Mouse (Mus musculus): ENCODE results near the gene Tmem128. TPM values are rescaled to one million over a fixed set of nuclear protein-coding genes. Genes with fewer than 3 reads are reported as not detected.

Tmem128 gene
- polyA plus RNA-seq, 1 experiment, result 62.5 TPM

GRCm38 (mm10) chr5:38258773-38259146 is 1.2 kb upstream of the Tmem128 start:
- no peak overlapping the region for H3K27ac ChIP-seq (ENCODE audit: control insufficient read depth, insufficient read depth, low read depth, low read length)
- TF ChIP-seq POLR2A (IDR thresholded peaks at IDR 0.05; ENCODE audit: control insufficient read depth, low read depth, low read length) (no peak), CTCF (IDR thresholded peaks at IDR 0.05; ENCODE audit: control insufficient read depth, insufficient read depth, insufficient replicate concordance, low read depth, low read length) (no peak)
- H3K36me3 ChIP-seq (ENCODE audit: control insufficient read depth, insufficient read depth, low read length), result peaks cover 1% of the 10 kb centered on the region; the same call in 1 of the 2 replicates

GRCm38 (mm10) chr5:38259455-38260106 is 404 bp upstream of the Tmem128 start:
- H3K4me1 ChIP-seq (ENCODE audit: control insufficient read depth, insufficient read depth, low read length), result no peaks in the 10 kb centered on the region; the same call in 1 of the 2 replicates
- H3K36me3 ChIP-seq (ENCODE audit: control insufficient read depth, insufficient read depth, low read length), result peaks cover 1% of the 10 kb centered on the region; the same call in 1 of the 2 replicates
- no peaks in the 10 kb centered on the region for H3K27me3 ChIP-seq (ENCODE audit: control insufficient read depth, insufficient read depth, low read length)
- TF ChIP-seq POLR2A (IDR thresholded peaks at IDR 0.05; ENCODE audit: control insufficient read depth, low read depth, low read length) (no peak), CTCF (IDR thresholded peaks at IDR 0.05; ENCODE audit: control insufficient read depth, insufficient read depth, insufficient replicate concordance, low read depth, low read length) (no peak)
- peak overlapping the region; percentile 92 for H3K4me3 ChIP-seq (ENCODE audit: control insufficient read depth, low read depth, low read length)
- peak overlapping the region; percentile 86 for H3K27ac ChIP-seq (ENCODE audit: control insufficient read depth, insufficient read depth, low read depth, low read length)

More at GRCm38 (mm10) chr5:38258773-38259146, 1.2 kb upstream of the Tmem128 start:
- no peak overlapping the region for H3K4me3 ChIP-seq (ENCODE audit: control insufficient read depth, low read depth, low read length)
- H3K4me1 ChIP-seq (ENCODE audit: control insufficient read depth, insufficient read depth, low read length), result no peaks in the 10 kb centered on the region; the same call in 1 of the 2 replicates
- no peaks in the 10 kb centered on the region for H3K27me3 ChIP-seq (ENCODE audit: control insufficient read depth, insufficient read depth, low read length)

- Histone ChIP-seq H3K4me3 (ENCODE audit: control insufficient read depth, low read depth, low read length) (peak overlapping the region; percentile 62), H3K27ac (ENCODE audit: control insufficient read depth, insufficient read depth, low read depth, low read length) (no peak overlapping the region), H3K27me3 (ENCODE audit: control insufficient read depth, insufficient read depth, low read length) (no peaks in the 10 kb centered on the region; the same call in 1 of the 2 replicates), H3K4me1 (ENCODE audit: control insufficient read depth, insufficient read depth, low read length) (no peaks in the 10 kb centered on the region; the same call in 1 of the 2 replicates), H3K36me3 (ENCODE audit: control insufficient read depth, insufficient read depth, low read length) (peaks cover 2% of the 10 kb centered on the region; the same call in 1 of the 2 replicates)
- TF ChIP-seq CTCF (IDR thresholded peaks at IDR 0.05; ENCODE audit: control insufficient read depth, insufficient read depth, insufficient replicate concordance, low read depth, low read length), result no peak
- TF ChIP-seq POLR2A (IDR thresholded peaks at IDR 0.05; ENCODE audit: control insufficient read depth, low read depth, low read length), result no peak
These were observed 11.0 kb downstream of the Tmem128 start for GRCm38 (mm10) chr5:38270942-38271341.

GRCm38 (mm10) chr5:38273831-38274230 is 13.8 kb downstream of the Tmem128 start:
- no peak overlapping the region for H3K27ac ChIP-seq (ENCODE audit: control insufficient read depth, insufficient read depth, low read depth, low read length)
- no peak overlapping the region for H3K4me3 ChIP-seq (ENCODE audit: control insufficient read depth, low read depth, low read length)
- H3K27me3 ChIP-seq (ENCODE audit: control insufficient read depth, insufficient read depth, low read length), result no peaks in the 10 kb centered on the region; the same call in 1 of the 2 replicates
- peaks cover 9% of the 10 kb centered on the region for H3K4me1 ChIP-seq (ENCODE audit: control insufficient read depth, insufficient read depth, low read length)
- no peak for TF ChIP-seq POLR2A (IDR thresholded peaks at IDR 0.05; ENCODE audit: control insufficient read depth, low read depth, low read length)
- TF ChIP-seq CTCF (IDR thresholded peaks at IDR 0.05; ENCODE audit: control insufficient read depth, insufficient read depth, insufficient replicate concordance, low read depth, low read length), result no peak
- no peaks in the 10 kb centered on the region; the same call in 1 of the 2 replicates for H3K36me3 ChIP-seq (ENCODE audit: control insufficient read depth, insufficient read depth, low read length)

- H3K4me3 ChIP-seq (ENCODE audit: control insufficient read depth, low read depth, low read length), result no peak within 1 kb of the TSS
- no peaks in the 10 kb centered on the region; the same call in 1 of the 2 replicates for H3K27me3 ChIP-seq (ENCODE audit: control insufficient read depth, insufficient read depth, low read length)
- peaks cover 9% of the 10 kb centered on the region for H3K4me1 ChIP-seq (ENCODE audit: control insufficient read depth, insufficient read depth, low read length)
- no peaks in the 10 kb centered on the region; the same call in 1 of the 2 replicates for H3K36me3 ChIP-seq (ENCODE audit: control insufficient read depth, insufficient read depth, low read length)
- H3K27ac ChIP-seq (ENCODE audit: control insufficient read depth, insufficient read depth, low read depth, low read length), result no peak within 1 kb of the TSS
- TF ChIP-seq CTCF (IDR thresholded peaks at IDR 0.05; ENCODE audit: control insufficient read depth, insufficient read depth, insufficient replicate concordance, low read depth, low read length) (no peak), POLR2A (IDR thresholded peaks at IDR 0.05; ENCODE audit: control insufficient read depth, low read depth, low read length) (no peak)
These were observed 15.8 kb downstream of the Tmem128 start, which contains the start of gene Otop1 for GRCm38 (mm10) chr5:38275771-38276170. Otop1 (plus strand) TSS chr5:38275972.

GRCm38 (mm10) chr5:38276451-38276850 is 16.5 kb downstream of the Tmem128 start:
- Histone ChIP-seq H3K4me1 (ENCODE audit: control insufficient read depth, insufficient read depth, low read length) (peaks cover 9% of the 10 kb centered on the region), H3K36me3 (ENCODE audit: control insufficient read depth, insufficient read depth, low read length) (no peaks in the 10 kb centered on the region), H3K27me3 (ENCODE audit: control insufficient read depth, insufficient read depth, low read length) (no peaks in the 10 kb centered on the region; the same call in 1 of the 2 replicates), H3K4me3 (ENCODE audit: control insufficient read depth, low read depth, low read length) (no peak overlapping the region), H3K27ac (ENCODE audit: control insufficient read depth, insufficient read depth, low read depth, low read length) (no peak overlapping the region)
- TF ChIP-seq POLR2A (IDR thresholded peaks at IDR 0.05; ENCODE audit: control insufficient read depth, low read depth, low read length) (no peak), CTCF (IDR thresholded peaks at IDR 0.05; ENCODE audit: control insufficient read depth, insufficient read depth, insufficient replicate concordance, low read depth, low read length) (no peak)

- no peaks in the 10 kb centered on the region; the same call in 1 of the 2 replicates for H3K27me3 ChIP-seq (ENCODE audit: control insufficient read depth, insufficient read depth, low read length)
- no peaks in the 10 kb centered on the region for H3K36me3 ChIP-seq (ENCODE audit: control insufficient read depth, insufficient read depth, low read length)
- H3K4me1 ChIP-seq (ENCODE audit: control insufficient read depth, insufficient read depth, low read length), result peaks cover 9% of the 10 kb centered on the region
- H3K27ac ChIP-seq (ENCODE audit: control insufficient read depth, insufficient read depth, low read depth, low read length), result no peak overlapping the region
- peak overlapping the region; percentile 44 for H3K4me3 ChIP-seq (ENCODE audit: control insufficient read depth, low read depth, low read length)
- TF ChIP-seq CTCF (IDR thresholded peaks at IDR 0.05; ENCODE audit: control insufficient read depth, insufficient read depth, insufficient replicate concordance, low read depth, low read length) (no peak), POLR2A (IDR thresholded peaks at IDR 0.05; ENCODE audit: control insufficient read depth, low read depth, low read length) (no peak)
These were observed 17.3 kb downstream of the Tmem128 start for GRCm38 (mm10) chr5:38277098-38277866.
